9 mouse cellular contexts compared by ENCODE assay signal in the genomic region with DNA sequence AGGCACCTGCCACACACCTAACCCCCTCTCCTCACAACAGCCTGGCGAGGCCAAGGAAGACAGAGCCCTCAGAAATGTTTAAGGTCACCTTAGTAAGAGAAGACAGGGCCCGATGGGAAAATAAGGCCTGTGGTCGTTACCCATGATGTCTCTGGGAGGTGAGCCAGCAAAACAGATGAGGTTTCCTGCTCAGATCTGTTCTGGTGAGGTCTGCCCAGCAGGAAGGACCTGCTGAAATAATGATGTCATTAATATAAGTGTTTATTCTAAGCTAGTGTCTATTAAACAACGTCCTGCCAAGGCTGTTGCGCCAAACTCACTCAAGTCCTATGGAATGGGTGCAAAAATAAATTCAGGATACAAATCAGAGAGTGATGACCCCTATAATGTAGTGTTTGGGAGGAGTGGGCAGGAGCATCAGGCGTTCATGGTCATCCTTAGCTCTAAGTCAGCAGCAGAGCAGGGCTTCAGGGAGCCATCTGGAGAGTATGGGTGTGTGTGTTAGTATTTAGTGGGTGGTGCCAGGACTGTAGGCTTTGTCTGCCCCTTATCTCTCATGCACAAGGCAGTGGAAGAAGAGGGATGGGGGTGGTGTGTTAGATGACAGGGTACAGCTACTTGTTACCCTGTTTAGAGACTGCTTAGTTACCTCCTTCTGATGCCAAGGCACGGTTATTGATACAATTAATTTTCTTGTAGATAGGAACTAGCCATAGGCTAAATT. TPM values are rescaled to one million over a fixed set of nuclear protein-coding genes. Genes with fewer than 3 reads are reported as not detected.
DNase-seq lines count a peak whose midpoint lies in the region; ATAC-seq lines count a peak whose summit lies in the region.
"Had no signal": no experiment of that assay in that cellular context is flagged by ENCODE, and none has a peak within 500 bp of the region (broad histone marks: within the 10 kb centered on the region; RNA-seq: fewer than 3 reads in every experiment).

No protein-coding gene starts in this region.

- H3K27me3 ChIP-seq in heart, embryonic 12.5 days (replicated peaks) = 0 out of 2 replicates have a peak, but pooled peaks cover 4% of the 10 kb centered on the region
- no peaks in the 10 kb centered on the region for H3K27me3 ChIP-seq in lung, embryonic 16.5 days (ENCODE audit: control insufficient read depth, insufficient read depth, low read depth, low read length)

- peaks cover 41% of the 10 kb centered on the region for H3K4me1 ChIP-seq in heart, embryonic 12.5 days (replicated peaks)
- peaks cover 17% of the 10 kb centered on the region for H3K4me1 ChIP-seq in lung, embryonic 16.5 days (replicated peaks; ENCODE audit: control insufficient read depth, insufficient read depth, low read length)

- peak; percentile 92 for ATAC-seq in heart, embryonic 12.5 days (ENCODE audit: insufficient number of reproducible peaks, low FRiP score)
- ATAC-seq in lung, embryonic 16.5 days (ENCODE audit: low read depth) = peak; percentile 65

- 63% methylated on average over 7 of the region's 7 CpGs for WGBS in heart, embryonic 12.5 days
- WGBS in lung, embryonic 16.5 days = 37% methylated on average over 7 of the region's 7 CpGs

- H3K36me3 ChIP-seq in heart, embryonic 12.5 days = no peaks in the 10 kb centered on the region
- no peaks in the 10 kb centered on the region for H3K36me3 ChIP-seq in lung, embryonic 16.5 days (ENCODE audit: control insufficient read depth, insufficient read depth, low read length)

- no peak overlapping the region for H3K4me2 ChIP-seq in heart, embryonic 12.5 days
- H3K4me2 ChIP-seq in lung, embryonic 16.5 days (ENCODE audit: low read depth, low read length) = no peak overlapping the region

- H3K9me3 ChIP-seq in heart, embryonic 12.5 days (replicated peaks) = no peaks in the 10 kb centered on the region
- H3K9me3 ChIP-seq in lung, embryonic 16.5 days (ENCODE audit: control insufficient read depth, low read length) = no peaks in the 10 kb centered on the region

- 0 out of 2 replicates have a peak overlapping the region, but pooled peaks have one; percentile 22 for H3K27ac ChIP-seq in heart, embryonic 12.5 days (ENCODE audit: poor library complexity, severe bottlenecking)
- H3K27ac ChIP-seq in lung, embryonic 16.5 days (ENCODE audit: low read length) = peak overlapping the region; percentile 3

- DNase-seq in heart, adult 8-10 months (ENCODE audit: low spot score) = no peak
- peak; percentile 18 to 53 for DNase-seq in spleen, postnatal 36 days (ENCODE audit: low spot score in 2 of 2)
- DNase-seq in spleen, adult 12 weeks (ENCODE audit: low spot score) = no peak
- DNase-seq in yolk sac, embryonic 10.5 days (ENCODE audit: low spot score) = peak; percentile 21
- no peak for DNase-seq in left cerebral cortex, adult 9 months (ENCODE audit: low spot score in 2 of 2)
- DNase-seq in layer of hippocampus, adult 9-11 months = no peak
- DNase-seq: thymus, adult 18-20 months had no signal

- no peak overlapping the region for H3K4me3 ChIP-seq in heart, embryonic 12.5 days
- H3K4me3 ChIP-seq in lung, embryonic 16.5 days (ENCODE audit: low read length) = no peak overlapping the region

- no peak overlapping the region for H3K9ac ChIP-seq in heart, embryonic 12.5 days
- H3K9ac ChIP-seq in lung, embryonic 16.5 days (ENCODE audit: low read length) = no peak overlapping the region

RNA-seq across cellular contexts. Expression of a gene that starts 8.8 kb away (rescaled TPM):
- 22.9 and 23.2 TPM in 2 replicates for polyA plus RNA-seq in heart, embryonic 12.5 days (2016; fragmentation: Nextera tagmentation; extraction: Ambion mirVana)
- 10 to 100 TPM in 3 of 4 experiments, 1 to 10 TPM in 1; 7.6 to 13.8 (median 12.4) TPM for total RNA-seq in heart, adult 8-10 months (2022)
- polyA plus RNA-seq in lung, embryonic 16.5 days (2015; fragmentation: Nextera tagmentation; extraction: Ambion mirVana) = 28.4 and 29.4 TPM in 2 replicates

RNA-seq across cellular contexts. Expression of a gene that starts 31.3 kb away (rescaled TPM):
- 6.3 and 7.0 TPM in 2 replicates for polyA plus RNA-seq in heart, embryonic 12.5 days (2016; fragmentation: Nextera tagmentation; extraction: Ambion mirVana)
- 1 to 10 TPM; 1.9 to 2.8 (median 2.5) TPM for total RNA-seq in heart, adult 8-10 months (2022)
- 6.6 and 9.4 TPM in 2 replicates for polyA plus RNA-seq in lung, embryonic 16.5 days (2015; fragmentation: Nextera tagmentation; extraction: Ambion mirVana)

Comparison
In these comparisons a context has a peak if more than half of its experiments do, and no peak if none do; other contexts are left out.
1. DNase-seq: peak in spleen, postnatal 36 days (2 of 2) and yolk sac, embryonic 10.5 days (single experiment); none in heart, adult 8-10 months (single experiment), spleen, adult 12 weeks (single experiment), left cerebral cortex, adult 9 months (0 of 2) and layer of hippocampus, adult 9-11 months (single experiment).